Mouse (Mus musculus) limb, embryonic 14.5 days (tissue): ENCODE data around the gene Xrcc6. TPM values are rescaled to one million over a fixed set of nuclear protein-coding genes. Genes with fewer than 3 reads are reported as not detected.

Experiments
- ATAC-seq: fragments of 200-750 bp; cut with Nextera tagmentation; 2 replicates; pipeline ENCODE4 v1.8.0; 2017; ENCODE audit warnings: low read depth, moderate number of reproducible peaks, moderate TSS enrichment; ENCODE audit not compliant: low FRiP score
- DNase-seq: peaks from one replicate; pipeline ENCODE4 v3.0.0-alpha.2; 2015; ENCODE audit warnings: low spot score
- H3K27ac ChIP-seq: fragments of 300-500 bp; sonication (generic); replicated peaks from 2 replicates; pipeline ENCODE4 v1.5.1; 2014; ENCODE audit warnings: low read depth, mild to moderate bottlenecking, low read length, moderate library complexity, mixed read lengths
- H3K27me3 ChIP-seq: fragments of 300-500 bp; sonication (generic); 2 replicates; pipeline ENCODE4 v1.6.1; 2014; ENCODE audit warnings: low read length, mixed read lengths; ENCODE audit not compliant: control insufficient read depth, insufficient read depth
- H3K36me3 ChIP-seq: fragments of 300-500 bp; sonication (generic); 2 replicates; pipeline ENCODE4 v1.6.1; 2014; ENCODE audit warnings: mild to moderate bottlenecking, low read length, moderate library complexity, mixed read lengths; ENCODE audit not compliant: control insufficient read depth, insufficient read depth
- H3K4me1 ChIP-seq: fragments of 300-500 bp; sonication (generic); 2 replicates; pipeline ENCODE4 v1.6.1; 2014; ENCODE audit warnings: antibody characterized with exemption, low read length, mixed read lengths; ENCODE audit not compliant: control insufficient read depth, insufficient read depth
- H3K4me2 ChIP-seq: fragments of 300-500 bp; sonication (generic); replicated peaks from 2 replicates; pipeline ENCODE4 v1.6.1; 2014; ENCODE audit warnings: low read depth, mild to moderate bottlenecking, low read length, moderate library complexity; ENCODE audit not compliant: severe bottlenecking
- H3K4me3 ChIP-seq: fragments of 300-500 bp; sonication (generic); replicated peaks from 2 replicates; pipeline ENCODE4 v1.5.1; 2014; ENCODE audit warnings: low read length
- H3K9ac ChIP-seq: fragments of 300-500 bp; sonication (generic); 2 replicates; pipeline ENCODE4 v1.6.1; 2014; ENCODE audit warnings: mild to moderate bottlenecking, low read depth, low read length, moderate library complexity; ENCODE audit not compliant: severe bottlenecking
- H3K9me3 ChIP-seq: fragments of 300-500 bp; sonication (generic); 2 replicates; pipeline ENCODE4 v1.6.1; 2016; ENCODE audit warnings: low read length; ENCODE audit not compliant: control insufficient read depth
- POLR2A ChIP-seq: fragments of 200-500 bp; IDR thresholded peaks from 2 replicates; pipeline ENCODE4 v1.8.0; 2012; ENCODE audit warnings: inconsistent platforms, mild to moderate bottlenecking, moderate library complexity, borderline replicate concordance; ENCODE audit not compliant: insufficient read depth, insufficient read length; ENCODE audit errors: extremely low read depth
- WGBS: fragments of 180-500 bp; shearing (Covaris S2); extraction: QIAGEN DNeasy Blood & Tissue Kit; methylation state at CpG from one replicate; pipeline ENCODE4 v1.1.7; 2014; 5-methylcytosine and 5-hydroxymethylcytosine counted together
- polyA plus RNA-seq, 2 experiments: library from polyadenylated mRNA; depleted of rRNA in 1 of 2; stranded (reverse) in 1 of 2; unstranded in 1 of 2; fragments of >200 nt; fragmentation: Nextera tagmentation in 1 of 2; extraction: Ambion mirVana in 1 of 2; gene quantifications; 2 replicates each; pipeline versions ENCODE4 v1.2.1 to v1.2.3; 2012 to 2014

The Xrcc6 gene
- polyA plus RNA-seq, 2 experiments, result 37.2 to 71.8 TPM

DNA sequence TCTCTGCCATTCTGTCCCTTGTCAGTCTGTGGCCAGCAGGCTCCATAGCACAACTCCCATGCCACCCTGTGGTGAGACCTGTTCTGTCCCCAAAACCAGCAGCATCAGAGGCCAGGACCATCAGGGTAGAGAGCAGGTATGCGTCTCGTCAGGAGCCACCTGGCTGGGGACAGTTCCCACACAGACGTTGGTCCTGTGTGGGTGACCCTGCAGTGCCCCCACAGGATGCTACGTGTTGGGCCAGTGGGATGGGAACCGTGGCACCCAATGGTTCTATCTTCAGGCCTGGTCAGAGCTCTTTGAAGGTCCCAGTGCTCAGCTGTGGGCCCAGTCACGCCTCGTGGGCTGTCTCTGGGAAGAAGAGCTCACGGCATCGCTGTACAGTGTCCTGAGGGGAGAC is 36.5 kb upstream of the Xrcc6 start:
- WGBS, result 84% methylated on average over 9 of the region's 9 CpGs
- no peak for DNase-seq
- no peak for TF ChIP-seq POLR2A

DNA sequence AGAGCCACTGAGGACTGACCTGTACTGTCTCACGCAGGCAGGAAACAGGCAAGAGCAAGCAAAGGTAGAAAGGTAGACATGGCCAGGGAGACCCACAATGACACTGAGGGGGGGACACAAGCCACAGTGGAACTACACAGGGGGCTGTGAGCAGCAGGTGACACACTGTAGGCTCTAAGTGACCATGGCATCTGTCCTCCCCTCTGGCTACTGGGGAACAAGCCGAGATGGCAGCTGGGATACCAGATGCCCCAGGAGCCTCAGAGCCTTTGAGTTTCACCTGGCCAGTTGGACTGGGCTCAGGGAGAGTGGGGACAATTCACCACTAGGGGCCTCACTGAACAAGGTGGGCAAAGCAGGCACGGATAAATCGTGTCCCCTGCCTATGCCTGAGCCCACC is 35.3 kb upstream of the Xrcc6 start:
- Histone ChIP-seq H3K4me1 (no peaks in the 10 kb centered on the region), H3K27me3 (no peaks in the 10 kb centered on the region), H3K9ac (no peak overlapping the region), H3K4me2 (no peak overlapping the region), H3K4me3 (no peak overlapping the region), H3K36me3 (peaks cover 28% of the 10 kb centered on the region), H3K9me3 (no peaks in the 10 kb centered on the region), H3K27ac (no peak overlapping the region)
- WGBS, result 79% methylated on average over 3 of the region's 4 CpGs
- ATAC-seq (no peak), DNase-seq (no peak)
- no peak for TF ChIP-seq POLR2A

More for the DNA sequence above, 36.5 kb upstream of the Xrcc6 start:
- H3K9me3 ChIP-seq, result no peaks in the 10 kb centered on the region
- no peak overlapping the region for H3K9ac ChIP-seq
- no peak overlapping the region for H3K4me3 ChIP-seq
- H3K27ac ChIP-seq, result no peak overlapping the region
- ATAC-seq, result no peak
- H3K4me2 ChIP-seq, result no peak overlapping the region
- H3K4me1 ChIP-seq, result no peaks in the 10 kb centered on the region
- peaks cover 28% of the 10 kb centered on the region for H3K36me3 ChIP-seq
- H3K27me3 ChIP-seq, result no peaks in the 10 kb centered on the region

GRCm38 (mm10) chr15:81954151-81954583 is 33.5 kb upstream of the Xrcc6 start:
- no peak for DNase-seq
- H3K27me3 ChIP-seq, result no peaks in the 10 kb centered on the region
- no peak overlapping the region for H3K4me3 ChIP-seq
- ATAC-seq, result no peak
- H3K4me2 ChIP-seq, result no peak overlapping the region
- H3K9ac ChIP-seq, result no peak overlapping the region
- H3K4me1 ChIP-seq, result no peaks in the 10 kb centered on the region
- no peaks in the 10 kb centered on the region for H3K9me3 ChIP-seq
- TF ChIP-seq POLR2A, result no peak
- H3K27ac ChIP-seq, result no peak overlapping the region
- WGBS, result 91% methylated on average over 9 of the region's 9 CpGs
- peaks cover 28% of the 10 kb centered on the region for H3K36me3 ChIP-seq

GRCm38 (mm10) chr15:81954716-81955115 is 32.9 kb upstream of the Xrcc6 start:
- 92% methylated on average over 6 of the region's 6 CpGs for WGBS

DNA sequence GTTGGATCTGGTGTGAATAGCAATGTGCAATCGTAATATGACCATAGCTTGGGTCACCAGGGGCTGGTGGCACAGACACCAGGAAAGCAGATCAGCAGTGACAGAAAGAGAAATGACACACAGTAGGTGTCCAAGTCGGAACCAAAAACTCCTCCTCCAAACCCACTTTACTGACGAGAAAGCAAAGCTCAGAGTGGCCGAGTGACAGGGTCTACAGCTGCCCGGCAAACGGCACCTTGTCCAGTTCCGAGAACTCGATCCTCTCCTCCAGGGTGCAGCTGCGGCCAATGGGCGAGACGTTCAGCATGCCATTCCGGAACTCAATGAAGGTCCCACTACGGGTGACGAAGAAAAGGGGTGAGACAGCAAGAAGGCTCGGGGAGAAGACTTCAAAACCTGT is 32.2 kb upstream of the Xrcc6 start:
- TF ChIP-seq POLR2A, result no peak
- no peak overlapping the region for H3K27ac ChIP-seq
- ATAC-seq, result no peak
- peaks cover 28% of the 10 kb centered on the region for H3K36me3 ChIP-seq
- H3K4me2 ChIP-seq, result no peak overlapping the region
- no peaks in the 10 kb centered on the region for H3K9me3 ChIP-seq
- no peaks in the 10 kb centered on the region for H3K4me1 ChIP-seq
- 91% methylated on average over 15 of the region's 15 CpGs for WGBS
- H3K27me3 ChIP-seq, result no peaks in the 10 kb centered on the region
- no peak overlapping the region for H3K9ac ChIP-seq
- DNase-seq, result no peak
- H3K4me3 ChIP-seq, result no peak overlapping the region

More at GRCm38 (mm10) chr15:81954716-81955115, 32.9 kb upstream of the Xrcc6 start:
- Histone ChIP-seq H3K9ac (no peak overlapping the region), H3K9me3 (no peaks in the 10 kb centered on the region), H3K4me3 (no peak overlapping the region), H3K27me3 (no peaks in the 10 kb centered on the region), H3K4me2 (no peak overlapping the region), H3K4me1 (no peaks in the 10 kb centered on the region), H3K27ac (no peak overlapping the region), H3K36me3 (peaks cover 28% of the 10 kb centered on the region)
- DNase-seq (no peak), ATAC-seq (no peak)
- TF ChIP-seq POLR2A, result no peak

DNA sequence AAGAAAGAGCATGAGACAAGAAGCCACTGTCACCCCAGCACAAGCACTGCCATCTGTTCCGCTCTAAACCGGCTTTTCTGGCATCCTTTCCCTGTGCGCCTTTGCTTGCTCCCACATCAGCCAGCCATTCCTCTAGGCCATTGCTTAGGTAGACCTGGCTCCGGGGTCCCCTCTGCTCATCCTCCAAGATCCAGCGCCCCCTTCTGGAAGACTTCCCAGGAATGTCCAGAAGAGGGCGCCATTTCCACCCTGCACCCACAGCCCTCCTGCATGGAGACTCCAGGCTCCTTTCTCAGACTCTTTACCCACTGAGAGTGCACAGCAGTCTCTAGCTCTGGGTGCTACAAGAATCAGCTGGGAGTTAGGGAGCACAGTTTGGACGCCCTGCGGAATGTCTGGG is 31.2 kb upstream of the Xrcc6 start:
- Histone ChIP-seq H3K9ac (no peak overlapping the region), H3K27ac (no peak overlapping the region), H3K9me3 (no peaks in the 10 kb centered on the region), H3K4me2 (no peak overlapping the region), H3K4me3 (no peak overlapping the region), H3K27me3 (no peaks in the 10 kb centered on the region), H3K36me3 (peaks cover 21% of the 10 kb centered on the region), H3K4me1 (no peaks in the 10 kb centered on the region)
- WGBS, result 62% methylated on average over 8 of the region's 8 CpGs
- TF ChIP-seq POLR2A, result no peak
- DNase-seq (no peak), ATAC-seq (no peak)
